Mouse (Mus musculus) left cerebral cortex, adult 2 months (tissue): ENCODE data around the gene Ptprm. TPM values are rescaled to one million over a fixed set of nuclear protein-coding genes. Genes with fewer than 3 reads are reported as not detected.

Experiments used
- DNase-seq, 2 experiments: peaks; one replicate each; pipeline ENCODE4 v3.0.0; 2021 to 2022; ENCODE audit warnings: low spot score in 2 of 2, mixed read lengths in 1 of 2; ENCODE audit errors: extremely low spot score in 1 of 2
- H3K27ac ChIP-seq: fragments of 200-600 bp; 2 replicates; pipeline ENCODE4 v1.8.1; 2022
- H3K4me3 ChIP-seq: fragments of 200-600 bp; 2 replicates; pipeline ENCODE4 v1.8.1; 2022
- CTCF ChIP-seq: fragments of 200-600 bp; IDR thresholded peaks from 2 replicates; pipeline ENCODE4 v1.8.1; 2022; ENCODE audit warnings: antibody characterized with exemption, mild to moderate bottlenecking, moderate library complexity
- intact Hi-C: fragments of 180-260 bp; cut with DNase I; formaldehyde crosslinking; loops from one replicate; pipeline ENCODE4 v1.15.1; 2025
- total RNA-seq, 2 experiments: library from RNA; stranded (reverse); gene quantifications; 2 replicates each; pipeline ENCODE4 v1.2.3; 2021

The Ptprm gene
- total RNA-seq, 2 experiments from 2014 or later = 37.6 to 42.5 TPM

GRCm38 (mm10) chr17:67031341-67031740 is 322.9 kb downstream of the Ptprm start:
- intact Hi-C loops = no loop called here
- TF ChIP-seq CTCF = no peak
- Histone ChIP-seq H3K27ac (no peak overlapping the region), H3K4me3 (no peak overlapping the region)
- DNase-seq = no peak

- no peak overlapping the region for H3K27ac ChIP-seq
- H3K4me3 ChIP-seq = no peak overlapping the region
- intact Hi-C loops = no loop called here
- DNase-seq = no peak
- no peak for TF ChIP-seq CTCF
These were observed 327.0 kb downstream of the Ptprm start for GRCm38 (mm10) chr17:67027274-67027673.

- intact Hi-C loops = no loop called here
- Histone ChIP-seq H3K27ac (no peak overlapping the region), H3K4me3 (no peak overlapping the region)
- TF ChIP-seq CTCF = no peak
- DNase-seq = no peak
These were observed 337.8 kb downstream of the Ptprm start for GRCm38 (mm10) chr17:67016501-67016900.

GRCm38 (mm10) chr17:67013217-67013616 is 341.0 kb downstream of the Ptprm start:
- intact Hi-C loops = loop anchor here (2.0 to 5.0 kb wide), 6 partner anchors 41 to 446 kb away; partner anchors contain the start of gene Ptprm
- DNase-seq = peak in 1 of 2 experiments; percentile 37
- no peak for TF ChIP-seq CTCF
- no peak overlapping the region; the same call in 1 of the 2 replicates for H3K27ac ChIP-seq
- no peak overlapping the region for H3K4me3 ChIP-seq

- peak; percentile 54 to 56 for DNase-seq
- Histone ChIP-seq H3K27ac (peak overlapping the region; percentile 24; the same call in 1 of the 2 replicates), H3K4me3 (no peak overlapping the region)
- TF ChIP-seq CTCF = no peak
- intact Hi-C loops = loop anchor here (2.0 to 5.0 kb wide), 6 partner anchors 40 to 447 kb away; partner anchors contain the start of gene Ptprm
These were observed 342.2 kb downstream of the Ptprm start for GRCm38 (mm10) chr17:67011836-67012583.

- Histone ChIP-seq H3K27ac (no peak overlapping the region), H3K4me3 (no peak overlapping the region)
- no peak for TF ChIP-seq CTCF
- intact Hi-C loops = loop anchor here (5.0 kb wide), 4 partner anchors 38 to 342 kb away; partner anchors contain the start of gene Ptprm
- DNase-seq = no peak
These were observed 344.1 kb downstream of the Ptprm start for GRCm38 (mm10) chr17:67010136-67010535.

- no peak overlapping the region for H3K27ac ChIP-seq
- H3K4me3 ChIP-seq = no peak overlapping the region
- DNase-seq = no peak
- no peak for TF ChIP-seq CTCF
- intact Hi-C loops = no loop called here
These were observed 346.1 kb downstream of the Ptprm start for GRCm38 (mm10) chr17:67008137-67008536.

- H3K27ac ChIP-seq = peak overlapping the region; percentile 77
- DNase-seq = peak; percentile 71 to 78
- no peak for TF ChIP-seq CTCF
- H3K4me3 ChIP-seq = 0 out of 2 replicates have a peak overlapping the region, but pooled peaks have one; percentile 2
- intact Hi-C loops = no loop called here
These were observed 347.4 kb downstream of the Ptprm start for GRCm38 (mm10) chr17:67006740-67007385.

GRCm38 (mm10) chr17:66996882-66997281 is 357.4 kb downstream of the Ptprm start:
- no peak for DNase-seq
- no peak overlapping the region for H3K27ac ChIP-seq
- TF ChIP-seq CTCF = no peak
- intact Hi-C loops = no loop called here
- no peak overlapping the region for H3K4me3 ChIP-seq

GRCm38 (mm10) chr17:66996016-66996415 is 358.2 kb downstream of the Ptprm start:
- Histone ChIP-seq H3K27ac (no peak overlapping the region), H3K4me3 (no peak overlapping the region)
- TF ChIP-seq CTCF = no peak
- no peak for DNase-seq
- intact Hi-C loops = no loop called here

GRCm38 (mm10) chr17:66991815-66992214 is 362.4 kb downstream of the Ptprm start:
- TF ChIP-seq CTCF = no peak
- DNase-seq = no peak
- intact Hi-C loops = no loop called here
- H3K27ac ChIP-seq = no peak overlapping the region
- H3K4me3 ChIP-seq = no peak overlapping the region

GRCm38 (mm10) chr17:66990761-66991160 is 363.5 kb downstream of the Ptprm start:
- no peak for DNase-seq
- no peak for TF ChIP-seq CTCF
- Histone ChIP-seq H3K27ac (no peak overlapping the region), H3K4me3 (no peak overlapping the region)
- intact Hi-C loops = no loop called here
